Mouse (Mus musculus): ENCODE measurements around the gene Cel.

GRCm38 (mm10) chr2:28596021-28596420 lies 32.8 kb upstream of the Cel start:
- no peak for TF ChIP-seq CTCF (IDR thresholded peaks at IDR 0.05; ENCODE audit: low read depth)
- peak; percentile 95 for TF ChIP-seq EP300 (IDR thresholded peaks at IDR 0.05; ENCODE audit: low read depth)
